Mouse (Mus musculus): ENCODE data around the gene Coro6.

Coro6 gene

GRCm38 (mm10) chr11:77493512-77494343 is 31.5 kb downstream of the Coro6 start, which contains the start of gene Git1:
TSS of gene Git1 (plus strand) at chr11:77493562.
- 2% methylated on average over 72 of the region's 74 CpGs for WGBS

GRCm38 (mm10) chr11:77494344-77494676 is 32.1 kb downstream of the Coro6 start:
- 14% methylated on average over 4 of the region's 4 CpGs for WGBS

- 53% methylated on average over 6 of the region's 6 CpGs for WGBS
Observed at GRCm38 (mm10) chr11:77494782-77495181, 32.6 kb downstream of the Coro6 start.

GRCm38 (mm10) chr11:77497341-77497756 is 35.1 kb downstream of the Coro6 start:
- WGBS, result 61% methylated on average over 6 of the region's 6 CpGs

- 42% methylated on average over 4 of the region's 4 CpGs for WGBS
Observed at GRCm38 (mm10) chr11:77497851-77498250, 35.6 kb downstream of the Coro6 start.

GRCm38 (mm10) chr11:77498261-77499139 is 36.3 kb downstream of the Coro6 start:
- 62% methylated on average over 12 of the region's 12 CpGs for WGBS

GRCm38 (mm10) chr11:77499354-77499753 is 37.1 kb downstream of the Coro6 start:
- 57% methylated on average over 7 of the region's 7 CpGs for WGBS

GRCm38 (mm10) chr11:77500361-77501325 is 38.4 kb downstream of the Coro6 start:
- WGBS, result 46% methylated on average over 17 of the region's 17 CpGs

GRCm38 (mm10) chr11:77501392-77501791 is 39.2 kb downstream of the Coro6 start:
- 15% methylated on average over 5 of the region's 5 CpGs for WGBS

- 88% methylated on average over 4 of the region's 4 CpGs for WGBS
Observed at GRCm38 (mm10) chr11:77501971-77502370, 39.8 kb downstream of the Coro6 start.

GRCm38 (mm10) chr11:77502481-77502880 is 40.3 kb downstream of the Coro6 start:
- WGBS, result 69% methylated on average over 6 of the region's 6 CpGs

- WGBS, result 35% methylated on average over 3 of the region's 3 CpGs
Observed at GRCm38 (mm10) chr11:77503511-77503910, 41.3 kb downstream of the Coro6 start.

- WGBS, result 92% methylated on average over 19 of the region's 19 CpGs
Observed at GRCm38 (mm10) chr11:77504377-77504776, 42.2 kb downstream of the Coro6 start.

- WGBS, result 91% methylated on average over 22 of the region's 22 CpGs
Observed at GRCm38 (mm10) chr11:77505291-77505980, 43.2 kb downstream of the Coro6 start.

GRCm38 (mm10) chr11:77506273-77506672 is 44.1 kb downstream of the Coro6 start:
- 82% methylated on average over 14 of the region's 14 CpGs for WGBS

- 81% methylated on average over 6 of the region's 6 CpGs for WGBS
Observed at GRCm38 (mm10) chr11:77506941-77507340, 44.7 kb downstream of the Coro6 start.

- 65% methylated on average over 4 of the region's 4 CpGs for WGBS
Observed at GRCm38 (mm10) chr11:77507426-77507825, 45.2 kb downstream of the Coro6 start.

GRCm38 (mm10) chr11:77508068-77509021 is 46.1 kb downstream of the Coro6 start:
- WGBS, result 23% methylated on average over 49 of the region's 49 CpGs

GRCm38 (mm10) chr11:77511336-77511735 is 49.1 kb downstream of the Coro6 start:
- whole genome bisulfite sequencing, result 86% methylated on average over 5 of the region's 5 CpGs
